Mouse (Mus musculus): Measurements from ENCODE around the gene Itga7.

Gene Itga7

DNA sequence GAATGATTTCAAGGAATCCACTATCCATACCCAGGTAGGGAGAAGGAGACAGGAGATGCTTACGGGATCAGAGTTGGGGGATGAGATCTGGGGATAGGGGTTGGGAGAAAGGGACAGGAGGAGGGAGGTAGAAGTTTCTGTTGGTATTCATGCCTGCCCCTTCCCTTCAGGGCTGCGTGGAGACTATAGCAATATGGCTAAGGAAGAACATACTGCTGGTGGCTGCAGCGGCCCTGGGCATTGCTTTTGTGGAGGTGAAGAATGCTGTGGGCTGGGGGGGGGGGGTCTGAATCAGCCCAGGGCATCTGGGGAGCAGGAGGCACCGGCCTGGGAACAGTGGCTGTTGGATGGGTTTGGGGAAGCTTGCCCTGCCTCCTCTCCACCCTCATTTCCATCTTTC lies 21.4 kb upstream of the Itga7 start:
- DNase-seq (ENCODE audit: low spot score), result no peak

DNA sequence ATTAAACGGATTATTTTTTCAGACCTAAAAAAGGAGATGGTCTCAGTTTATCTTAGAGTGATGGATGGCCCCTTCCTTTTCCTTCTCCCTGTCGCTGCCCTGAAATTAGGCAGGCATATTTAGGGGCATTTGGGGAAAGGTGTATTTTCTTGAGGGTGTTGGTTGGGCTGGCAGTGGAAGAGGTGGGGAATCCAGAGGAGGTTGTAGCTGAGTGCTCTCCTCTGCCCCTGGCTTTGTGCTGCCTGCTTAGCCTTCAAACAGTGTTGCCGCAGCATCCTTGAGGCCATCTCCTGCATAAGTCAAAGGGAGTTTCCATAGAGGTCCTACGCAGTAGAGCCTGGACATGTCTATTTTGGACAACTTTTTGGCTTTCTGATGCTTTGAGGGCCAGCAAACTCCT lies 20.8 kb upstream of the Itga7 start:
- no peak for DNase-seq (ENCODE audit: low spot score)

DNA sequence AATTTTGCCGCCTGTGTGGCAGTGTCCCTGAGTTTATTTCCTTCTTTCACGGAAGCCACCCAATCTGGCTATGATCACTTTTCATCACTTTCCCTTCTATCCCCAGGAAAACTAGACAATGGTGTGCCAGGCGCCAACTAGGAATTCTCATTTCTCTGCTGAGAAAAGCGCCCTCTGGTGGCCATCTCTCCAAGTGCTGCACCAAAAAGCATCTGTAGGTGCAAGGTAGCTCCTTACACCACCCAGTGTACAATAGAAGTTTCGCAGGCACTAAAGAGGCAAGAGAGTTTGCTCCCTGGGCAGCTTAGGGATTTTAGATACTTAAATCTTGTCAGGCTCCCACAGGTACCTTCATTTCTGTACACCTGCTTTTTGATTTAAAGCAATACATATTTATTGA lies 20.4 kb upstream of the Itga7 start:
- DNase-seq (ENCODE audit: low spot score), result peak; percentile 89

DNA sequence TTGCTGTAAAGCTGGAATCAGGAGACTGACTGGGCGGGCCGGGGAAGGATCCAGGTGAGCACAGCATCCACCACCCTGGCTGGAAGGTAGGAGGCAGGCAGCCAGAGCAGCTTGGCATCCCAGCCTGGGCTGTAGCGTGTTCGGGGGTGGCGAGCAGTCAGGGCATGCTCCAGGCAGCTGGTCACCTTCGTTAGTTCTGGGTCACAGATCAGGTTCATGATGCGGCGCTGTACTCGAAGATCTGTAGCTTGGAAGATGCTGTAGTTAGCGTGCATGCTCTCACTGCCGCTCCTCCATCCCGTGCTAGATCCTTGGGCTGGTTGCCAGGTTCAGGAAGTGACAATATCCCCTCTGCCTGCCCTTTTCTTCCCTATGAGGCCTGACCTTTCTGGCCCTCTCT lies 19.9 kb upstream of the Itga7 start:
- DNase-seq (ENCODE audit: low spot score), result no peak

DNA sequence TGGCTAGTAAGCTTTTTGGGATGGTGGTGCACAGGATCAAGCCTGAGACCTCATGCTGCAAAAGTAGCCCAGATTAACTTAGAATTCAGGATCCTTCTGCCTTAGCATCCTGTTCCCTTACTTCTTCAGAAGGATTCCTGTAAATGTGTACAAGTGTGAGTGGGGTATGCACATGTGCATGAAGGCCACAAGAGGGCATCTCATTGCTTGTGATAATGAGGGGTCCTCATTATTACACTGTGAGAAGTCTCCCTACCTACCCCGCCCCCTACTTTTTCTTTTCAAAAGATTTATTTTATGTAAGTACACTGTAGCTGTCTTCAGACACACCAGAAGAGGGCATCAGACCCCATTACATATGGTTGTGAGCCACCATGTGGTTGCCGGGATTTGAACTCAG lies 18.1 kb upstream of the Itga7 start:
- DNase-seq (ENCODE audit: low spot score), result no peak

DNA sequence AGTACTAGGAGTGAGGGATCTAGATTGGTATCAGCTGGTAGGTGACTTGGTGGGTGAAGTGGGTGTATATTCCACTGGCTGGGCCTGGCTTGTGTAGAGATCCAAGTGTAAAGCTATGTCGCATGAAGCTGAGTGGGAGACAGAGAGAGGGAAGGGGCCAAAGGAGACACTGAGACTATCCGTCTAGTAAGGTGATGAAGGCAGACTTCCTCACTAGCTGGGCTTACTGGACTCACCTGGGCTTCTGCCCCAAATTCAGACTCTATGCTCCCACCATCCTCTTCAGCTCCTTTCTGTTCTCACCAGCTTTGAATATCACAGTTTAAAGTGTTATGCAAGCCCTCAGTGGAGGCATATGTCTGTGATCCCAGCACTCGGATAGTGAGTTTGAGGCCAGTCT lies 17.0 kb upstream of the Itga7 start:
- DNase-seq (ENCODE audit: low spot score), result no peak

DNA sequence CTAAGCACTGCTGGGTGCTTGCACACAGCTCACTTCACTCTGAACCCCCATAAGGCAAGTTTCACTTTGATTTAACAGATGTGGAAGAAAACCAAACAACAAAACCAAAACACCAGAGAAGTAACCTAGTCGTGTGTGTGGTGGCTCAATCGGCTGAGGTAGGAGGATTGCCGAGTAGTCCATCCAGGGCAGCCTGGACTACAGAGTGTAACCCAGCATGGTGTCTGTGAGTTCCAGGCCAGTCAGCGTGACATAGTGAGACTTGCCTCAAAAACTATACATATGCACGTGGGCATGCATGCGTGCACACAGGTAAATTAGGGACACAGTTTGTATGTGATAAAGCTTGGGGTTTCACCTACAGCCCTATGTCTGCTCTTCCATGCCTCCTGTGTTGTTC lies 16.2 kb upstream of the Itga7 start:
- no peak for DNase-seq (ENCODE audit: low spot score)

DNA sequence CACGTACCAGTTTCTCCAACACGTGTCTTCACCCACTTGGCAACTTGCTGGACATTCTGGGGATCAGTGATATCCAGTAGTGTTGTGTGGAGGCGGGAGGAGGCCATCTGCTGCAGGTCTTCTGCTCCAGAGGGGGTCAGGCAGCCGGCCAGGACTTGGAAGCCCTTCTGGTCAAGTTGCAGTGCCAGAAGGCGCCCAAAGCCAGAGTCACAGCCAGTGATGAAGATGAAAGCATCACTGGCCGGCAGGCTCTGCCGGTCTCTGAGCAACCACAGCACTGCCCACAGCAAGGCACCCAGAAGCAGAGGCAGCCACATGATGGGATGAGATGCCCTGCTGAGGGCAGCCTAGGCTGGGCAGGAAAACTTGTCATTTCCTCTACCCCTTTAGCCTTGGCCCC lies 15.4 kb upstream of the Itga7 start:
- DNase-seq (ENCODE audit: low spot score), result no peak

DNA sequence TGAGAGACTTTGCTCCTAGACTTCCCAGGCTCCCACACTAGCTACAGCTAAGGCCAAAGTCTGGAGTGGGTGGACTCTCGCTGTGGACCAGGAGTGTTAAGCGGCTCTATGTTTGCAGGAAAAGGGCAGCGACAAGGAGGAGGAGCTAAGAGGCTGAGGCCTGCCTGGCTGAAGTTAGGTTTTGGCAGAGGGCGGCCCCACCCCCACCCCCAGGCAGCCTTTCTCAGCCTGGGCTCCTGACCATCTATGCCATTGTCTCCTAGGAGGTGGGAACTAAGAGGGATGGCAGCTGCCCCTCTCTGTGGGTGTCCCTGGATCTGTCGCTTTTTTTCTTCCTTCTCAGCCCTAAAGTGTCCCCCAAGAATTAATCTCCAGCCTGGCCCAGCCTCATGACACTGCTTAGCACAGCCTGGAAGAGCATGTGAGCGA lies 14.4 kb upstream of the Itga7 start:
- no peak for DNase-seq (ENCODE audit: low spot score)

DNA sequence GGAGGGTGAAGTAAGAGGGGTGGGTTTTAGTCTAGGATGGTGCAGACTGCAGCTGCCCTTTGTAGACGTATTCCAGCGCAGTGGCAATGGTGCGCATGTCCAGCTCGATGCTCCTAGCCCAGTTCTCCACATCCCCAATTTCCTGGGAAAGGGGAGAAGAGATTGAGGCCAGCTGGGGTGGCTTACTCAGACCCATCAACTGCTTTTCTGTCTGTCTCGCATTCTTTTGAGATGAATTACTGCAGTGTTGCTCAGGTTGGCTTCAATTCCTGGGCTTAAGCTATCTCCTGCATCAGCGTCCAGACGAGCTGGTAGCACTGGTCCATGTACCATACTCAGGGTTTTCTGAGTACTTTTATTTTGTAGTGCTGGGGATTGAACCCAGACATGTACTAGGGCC lies 13.7 kb upstream of the Itga7 start:
- no peak for DNase-seq (ENCODE audit: low spot score)

DNA sequence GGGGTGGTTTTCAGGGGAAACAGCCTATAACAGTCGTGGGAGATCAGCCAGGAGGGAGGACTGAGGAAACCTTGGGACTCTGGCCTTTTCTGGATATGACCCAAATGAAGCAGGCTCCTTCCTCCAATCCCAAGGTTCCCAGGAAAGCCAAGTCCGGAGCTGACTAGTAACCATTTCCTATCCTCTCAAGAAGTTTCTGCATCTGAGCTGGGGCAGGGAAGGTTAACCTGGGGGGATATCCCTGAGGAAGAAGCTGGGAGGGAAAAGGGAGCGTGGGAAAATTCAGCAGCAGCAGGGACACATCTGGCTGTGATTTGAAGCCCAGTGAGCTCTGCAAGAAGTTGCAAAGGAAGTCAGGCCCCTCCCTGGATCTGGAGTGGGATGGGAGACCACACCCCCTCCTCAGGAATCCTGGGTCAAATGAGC lies 12.9 kb upstream of the Itga7 start:
- DNase-seq (ENCODE audit: low spot score), result no peak

DNA sequence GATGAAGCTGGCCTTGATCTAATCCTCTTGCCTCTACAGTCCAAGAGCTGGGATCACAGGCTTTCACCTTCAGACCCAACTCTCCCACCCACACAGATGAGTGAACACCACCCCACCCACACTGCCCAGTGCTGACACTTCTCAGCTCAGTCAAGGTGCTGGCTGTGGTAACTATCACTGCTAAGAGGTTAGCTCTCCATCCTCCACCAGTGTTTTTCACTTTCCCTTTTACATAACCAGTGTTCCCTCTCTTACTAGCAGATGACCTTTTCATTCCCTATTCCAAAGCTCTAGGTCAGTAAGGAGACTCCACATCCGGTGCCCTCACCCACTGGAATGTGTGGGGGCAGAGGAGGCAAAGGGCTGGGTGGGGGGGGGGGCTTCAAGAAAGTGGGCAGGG lies 12.4 kb upstream of the Itga7 start:
- DNase-seq (ENCODE audit: low spot score), result no peak

DNA sequence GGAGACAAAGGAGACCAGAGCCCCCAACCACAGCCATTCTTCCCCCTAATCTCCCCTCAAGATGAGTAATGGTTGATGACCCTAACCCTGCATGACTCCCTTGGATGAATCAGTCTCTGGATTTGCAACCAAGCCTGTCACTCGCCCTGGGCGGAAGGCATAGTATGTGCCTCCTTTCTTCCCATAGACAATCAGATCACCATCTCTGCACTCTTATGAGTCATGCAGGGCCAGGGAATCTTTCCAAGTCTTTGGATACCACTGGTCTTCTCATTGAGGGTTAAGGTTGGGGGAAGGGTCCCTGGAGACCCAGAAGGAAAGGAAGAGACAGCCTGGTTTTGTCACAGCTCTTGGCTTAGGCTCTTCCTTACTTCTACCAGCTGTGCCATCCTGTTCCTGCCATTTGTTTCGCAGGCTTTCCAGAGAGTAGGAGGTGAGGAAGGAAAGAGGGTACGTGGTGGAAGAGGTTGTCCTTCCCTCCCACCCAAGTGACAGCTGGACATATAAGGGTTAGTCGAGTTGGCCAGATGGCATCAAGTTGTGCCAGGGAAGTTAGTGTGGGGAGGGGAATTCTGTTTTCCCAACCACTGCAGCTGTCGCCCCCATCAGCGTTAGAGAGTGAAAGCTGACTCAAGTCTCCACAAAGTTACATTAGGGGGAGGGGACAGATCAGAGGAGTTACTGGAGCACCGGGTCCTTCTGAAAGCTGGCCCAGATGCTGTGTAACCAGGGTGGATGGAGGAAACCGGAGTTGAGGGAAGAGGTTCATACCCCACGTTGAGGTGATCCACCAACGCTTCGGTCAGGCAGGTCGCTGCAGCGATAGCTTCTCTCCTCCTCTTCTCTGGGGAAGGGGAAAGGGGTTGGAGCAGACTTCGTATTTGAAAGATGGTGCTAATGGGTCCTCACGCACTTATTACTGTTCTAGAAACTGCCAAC lies 11.5 kb upstream of the Itga7 start:
- no peak for DNase-seq (ENCODE audit: low spot score)

DNA sequence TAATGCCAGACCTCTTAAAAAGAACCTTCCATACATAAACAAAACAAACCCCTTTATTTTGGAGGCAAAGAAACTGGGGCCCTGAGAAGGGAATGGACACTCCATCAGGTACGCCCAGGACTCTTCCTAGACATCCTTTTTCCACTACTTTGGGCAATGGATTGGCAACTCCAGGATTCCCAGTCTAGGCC lies 10.9 kb upstream of the Itga7 start, which contains the start of gene Rdh5:
Rdh5 (minus strand) TSS at position 67 of the 191 bp plus-strand sequence.
- no peak for DNase-seq (ENCODE audit: low spot score)

DNA sequence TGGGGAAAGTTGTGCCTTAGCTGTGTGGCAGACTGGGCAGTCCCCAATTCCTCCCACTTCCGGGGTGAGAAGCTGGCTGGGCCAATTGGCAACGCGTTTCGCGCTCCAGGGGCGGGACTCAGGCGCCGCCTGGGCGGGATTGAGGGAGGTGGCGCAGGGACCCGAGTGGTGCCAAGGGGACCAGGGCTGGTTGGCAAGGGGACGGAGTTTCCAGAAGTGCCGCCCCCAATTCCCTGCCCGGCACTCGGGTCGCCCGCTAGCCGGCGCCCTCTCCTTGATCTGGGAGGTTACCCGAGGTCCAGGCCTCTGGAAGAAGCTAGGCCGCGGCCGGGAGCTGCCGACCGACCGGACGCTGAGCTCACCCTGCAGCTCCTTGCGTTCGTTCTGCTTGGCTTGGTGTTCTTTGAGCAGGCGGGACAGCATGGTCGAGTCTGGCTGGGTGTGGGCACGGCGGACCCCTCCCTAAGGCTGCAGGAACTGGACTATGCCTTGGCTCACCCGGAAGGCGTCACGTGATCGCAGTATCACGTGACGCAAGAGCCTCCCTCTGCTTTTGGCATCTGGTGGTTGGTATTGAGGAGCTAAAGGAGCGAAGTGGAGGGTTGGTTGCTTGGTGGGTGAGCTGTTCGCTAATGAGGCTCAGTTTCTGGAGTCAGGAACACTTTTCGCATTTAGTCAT lies 10.5 kb upstream of the Itga7 start:
- peak; percentile 97 for DNase-seq (ENCODE audit: low spot score)

DNA sequence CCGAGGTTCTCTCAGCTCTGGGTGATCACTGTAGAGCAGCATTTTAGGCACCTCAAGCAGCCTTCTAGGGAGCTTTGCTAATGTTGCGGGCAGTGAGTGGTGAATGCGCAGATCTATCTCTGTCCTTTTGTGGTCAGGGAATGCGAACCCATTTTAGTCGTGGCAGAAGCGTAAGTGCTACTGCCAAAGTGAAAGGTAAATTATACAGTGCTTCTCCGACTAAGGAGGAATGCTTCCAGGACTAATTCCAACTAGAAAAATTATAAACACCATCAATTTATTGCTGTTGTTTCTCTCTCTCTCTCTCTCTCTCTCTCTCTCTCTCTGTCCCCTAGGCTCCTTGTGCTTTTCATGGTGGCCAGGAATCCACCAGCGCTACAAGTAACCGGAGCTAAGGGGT lies 9.7 kb upstream of the Itga7 start, which contains the start of gene Bloc1s1:
Bloc1s1 (minus strand) TSS at position 101 of the 400 bp plus-strand sequence.
- DNase-seq (ENCODE audit: low spot score), result no peak

DNA sequence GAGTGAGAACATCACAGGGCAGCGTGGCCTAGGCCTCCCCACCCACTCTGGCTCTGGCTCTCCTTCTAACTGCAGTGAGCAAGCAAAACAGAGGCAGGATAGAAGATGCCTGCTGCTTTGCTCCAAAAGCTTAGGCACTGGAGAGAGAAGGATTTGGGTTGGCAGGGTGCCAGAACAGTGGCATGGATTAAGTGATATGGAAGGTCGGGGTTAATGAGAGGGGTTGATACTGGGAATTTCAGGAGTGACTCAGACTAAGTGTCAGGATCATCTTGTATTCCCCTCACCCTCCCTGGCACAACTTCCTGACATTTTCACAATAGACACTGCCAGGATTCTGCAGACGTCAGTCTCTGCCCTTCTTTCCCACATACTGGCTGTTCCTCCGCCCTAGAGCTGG lies 5.3 kb upstream of the Itga7 start:
- DNase-seq (ENCODE audit: low spot score), result no peak

DNA sequence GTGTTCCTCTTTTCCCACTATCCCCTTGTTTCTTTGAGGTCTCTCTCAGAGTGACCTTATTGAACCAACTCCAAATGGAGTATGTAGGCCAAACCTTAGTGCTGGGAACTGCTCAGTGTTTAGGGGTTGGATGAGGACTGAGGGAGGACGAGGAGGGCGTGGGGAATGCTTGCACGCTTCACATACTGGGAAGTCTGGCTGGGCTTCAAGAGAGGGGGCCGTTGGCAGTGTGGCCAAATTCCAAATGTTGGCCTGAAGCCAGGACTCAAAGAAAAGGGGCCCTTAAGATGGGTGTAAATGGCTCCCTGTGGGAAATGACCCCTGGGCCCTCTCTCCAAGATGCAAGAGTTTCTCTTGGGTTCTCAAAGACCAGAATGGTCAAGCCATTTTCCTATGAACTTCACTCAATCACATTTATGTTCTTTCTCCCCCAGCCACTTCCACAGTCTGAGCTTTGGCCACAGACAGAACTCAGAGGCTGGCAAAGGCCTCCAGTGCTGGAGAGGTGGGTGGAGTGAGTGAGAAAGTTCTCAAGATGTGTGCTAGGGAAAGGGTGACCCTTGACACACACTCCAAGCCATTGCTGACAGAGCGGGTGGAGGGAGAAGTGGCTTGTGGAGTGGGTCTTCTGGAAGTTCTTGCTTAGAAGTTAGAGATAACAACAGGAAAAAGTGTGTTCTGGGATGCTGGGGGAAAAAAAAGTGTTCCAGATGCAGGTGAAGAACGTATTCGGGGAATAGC lies 3.8 kb upstream of the Itga7 start:
- peak; percentile 86 for DNase-seq (ENCODE audit: low spot score)

DNA sequence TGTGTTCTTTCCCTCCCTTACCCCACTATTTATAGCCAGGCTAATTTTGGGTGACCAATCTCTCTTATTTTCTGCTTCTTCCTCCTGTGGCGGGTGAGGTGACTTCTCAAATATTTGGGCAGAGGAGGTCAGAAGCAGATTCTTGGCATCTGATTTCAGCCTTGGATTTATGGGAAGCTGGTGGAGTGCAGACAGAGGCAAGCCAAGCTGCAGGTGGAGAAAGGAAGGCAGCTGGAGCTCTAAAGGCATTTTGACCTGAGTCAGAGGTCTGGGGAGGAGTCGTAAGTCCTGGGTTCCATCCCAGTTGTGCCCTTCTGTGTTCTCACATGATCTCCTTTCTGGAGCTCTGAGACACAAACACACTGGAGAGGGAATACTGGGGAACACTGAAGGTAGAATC lies 2.2 kb upstream of the Itga7 start:
- no peak for DNase-seq (ENCODE audit: low spot score)

DNA sequence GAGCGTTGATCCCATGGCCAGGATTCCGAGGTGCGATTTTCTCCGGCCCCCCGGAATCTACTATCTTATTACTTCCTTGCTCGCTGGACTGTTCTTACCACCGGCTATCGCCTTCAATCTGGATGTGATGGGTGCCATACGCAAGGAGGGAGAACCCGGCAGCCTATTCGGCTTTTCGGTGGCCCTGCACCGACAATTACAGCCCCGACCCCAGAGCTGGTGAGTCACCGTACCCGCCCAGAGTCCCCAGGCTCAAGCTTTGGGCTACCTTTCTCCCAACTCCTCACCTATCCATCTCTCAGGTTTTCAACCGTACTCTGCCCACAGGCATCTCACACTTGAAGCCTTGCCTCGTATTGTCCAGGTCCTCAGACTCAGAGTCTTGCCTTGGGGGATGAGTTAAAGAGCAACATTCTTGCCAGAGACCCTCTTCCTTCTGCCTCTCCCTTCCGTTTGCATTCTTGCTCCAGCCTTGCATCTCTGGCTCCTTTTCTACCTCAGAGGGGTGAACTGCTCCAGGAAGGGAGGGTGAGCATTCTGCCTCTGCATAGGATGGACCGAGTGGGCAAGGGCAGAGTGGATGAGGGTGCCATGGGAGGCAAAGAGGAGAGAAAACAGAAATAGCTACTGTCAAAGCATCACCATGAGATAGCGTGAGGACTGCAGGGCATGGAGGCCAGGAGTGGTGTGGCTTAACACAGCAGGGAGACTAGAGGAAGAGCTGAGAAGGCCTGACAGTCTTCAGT lies 531 bp downstream of the Itga7 start:
- no peak for DNase-seq (ENCODE audit: low spot score)

DNA sequence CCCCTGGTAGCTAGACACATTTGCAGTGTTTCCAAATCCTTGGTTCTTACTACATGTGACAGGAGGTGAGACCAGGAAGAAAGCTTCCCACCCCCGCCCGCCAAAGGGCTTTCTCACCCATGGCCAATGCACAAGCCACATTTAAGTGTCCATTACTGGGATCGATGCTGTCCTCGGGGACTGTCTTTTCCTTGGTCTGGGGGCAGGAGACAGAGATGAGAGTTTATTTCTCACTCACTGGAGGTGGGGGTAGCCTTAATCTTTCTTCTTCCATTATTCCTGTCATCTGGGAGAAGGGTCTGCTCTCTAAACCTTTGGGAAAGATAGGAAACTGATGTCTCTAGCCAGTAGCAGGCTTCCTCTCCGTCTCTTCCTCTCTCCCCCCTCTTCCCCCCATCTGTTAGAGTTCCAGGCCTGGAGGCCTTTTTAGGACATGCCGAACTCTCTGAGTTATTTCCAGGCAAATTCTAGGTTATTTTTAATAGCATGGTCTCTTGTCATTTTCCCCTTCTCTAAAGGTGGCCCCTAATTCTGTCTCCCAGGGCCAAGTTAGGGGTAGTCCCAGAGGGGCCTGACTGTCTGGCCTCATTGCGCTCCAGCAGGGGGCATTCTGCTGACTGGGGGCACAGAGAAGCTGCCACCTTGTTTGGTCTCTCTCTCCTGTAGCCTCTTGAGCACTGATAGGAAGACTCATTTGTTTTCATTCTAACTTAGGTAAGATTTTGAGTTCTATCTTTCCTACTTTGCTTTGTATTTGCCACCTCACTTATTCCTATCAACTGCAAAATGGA lies 1.6 kb downstream of the Itga7 start:
- no peak for DNase-seq (ENCODE audit: low spot score)

All from lung, postnatal 25 days (tissue).